Mouse (Mus musculus) MEL (cell line): ENCODE data around the gene Ubl5.

ENCODE experiments used
- CHD1 ChIP-seq: IDR thresholded peaks from 2 replicates; pipeline ENCODE4 v1.6.1; 2012; ENCODE audit warnings: low read depth, mild to moderate bottlenecking, inconsistent platforms, low read length, improper control_type of control experiment
- CTCF ChIP-seq, 3 experiments: IDR thresholded peaks in 2 of 3; conservative IDR thresholded peaks in 1 of 3; 2 replicates each; pipeline ENCODE4 v1.5.1; 2011 to 2012; ENCODE audit warnings: low read length in 3 of 3, low read depth in 2 of 3, mild to moderate bottlenecking in 2 of 3, improper control_type of control experiment in 1 of 3, inconsistent platforms in 1 of 3, mixed read lengths in 1 of 3, moderate library complexity in 1 of 3; ENCODE audit not compliant: control insufficient read depth in 1 of 3, insufficient read depth in 1 of 3, poor library complexity in 1 of 3, severe bottlenecking in 1 of 3
- ELF1 ChIP-seq: IDR thresholded peaks from 2 replicates; pipeline ENCODE4 v1.6.1; 2014; ENCODE audit warnings: low read depth, mild to moderate bottlenecking, inconsistent platforms, low read length, improper control_type of control experiment, moderate library complexity
- GATA1 ChIP-seq: IDR thresholded peaks from 2 replicates; pipeline ENCODE4 v1.6.1; 2011; ENCODE audit warnings: low read depth, low read length, improper control_type of control experiment
- NRF1 ChIP-seq: IDR thresholded peaks from 2 replicates; pipeline ENCODE4 v1.6.1; 2014; ENCODE audit warnings: low read depth, mild to moderate bottlenecking, inconsistent platforms, low read length, improper control_type of control experiment, moderate library complexity; ENCODE audit not compliant: poor library complexity, insufficient read depth, severe bottlenecking
- POLR2A ChIP-seq, 2 experiments: IDR thresholded peaks; 2 replicates each; pipeline ENCODE4 v1.6.1; 2011 to 2012; ENCODE audit warnings: low read length in 2 of 2, mild to moderate bottlenecking in 2 of 2, control low read depth in 1 of 2, improper control_type of control experiment in 1 of 2, low read depth in 1 of 2, moderate library complexity in 1 of 2; ENCODE audit not compliant: control insufficient read depth in 1 of 2, insufficient read depth in 1 of 2, poor library complexity in 1 of 2
- RAD21 ChIP-seq: IDR thresholded peaks from 2 replicates; pipeline ENCODE4 v1.6.1; 2011; ENCODE audit warnings: mild to moderate bottlenecking, low read depth, low read length, improper control_type of control experiment
- TAL1 ChIP-seq: IDR thresholded peaks from 2 replicates; pipeline ENCODE4 v1.6.1; 2012; ENCODE audit warnings: mild to moderate bottlenecking, inconsistent platforms, low read length, moderate library complexity, mixed read lengths
- USF1 ChIP-seq: IDR thresholded peaks from 2 replicates; pipeline ENCODE4 v1.6.1; 2014; ENCODE audit warnings: low read depth, mild to moderate bottlenecking, inconsistent platforms, low read length, improper control_type of control experiment, moderate library complexity
- ZC3H11A ChIP-seq: IDR thresholded peaks from 2 replicates; pipeline ENCODE4 v1.6.1; 2012; ENCODE audit warnings: low read depth, mild to moderate bottlenecking, inconsistent platforms, low read length, improper control_type of control experiment

GRCm38 (mm10) chr9:20662874-20663273, 20.2 kb downstream of the Ubl5 start:
- no peak for TF ChIP-seq GATA1
- TF ChIP-seq POLR2A (IDR thresholded peaks at IDR 0.05; ENCODE audit: control insufficient read depth in 1 of 2, insufficient read depth in 1 of 2, low read depth in 1 of 2, low read length in 2 of 2, poor library complexity in 1 of 2), result no peak
- no peak for TF ChIP-seq CTCF (IDR thresholded peaks at IDR 0.05 in 2 of 3, conservative IDR thresholded peaks at IDR 0.05 in 1 of 3; ENCODE audit: control insufficient read depth in 1 of 3, insufficient read depth in 1 of 3, low read depth in 2 of 3, low read length in 3 of 3, poor library complexity in 1 of 3, severe bottlenecking in 1 of 3)
- no peak for TF ChIP-seq NRF1
- TF ChIP-seq USF1, result no peak
- TF ChIP-seq TAL1, result no peak
- TF ChIP-seq ZC3H11A, result no peak
- no peak for TF ChIP-seq ELF1
- no peak for TF ChIP-seq CHD1
- TF ChIP-seq RAD21, result no peak
